Mouse (Mus musculus) neural tube, embryonic 11.5 days (tissue): ENCODE results near the gene Chrm4. TPM values are rescaled to one million over a fixed set of nuclear protein-coding genes. Genes with fewer than 3 reads are reported as not detected.

Source experiments
- ATAC-seq: fragments of 200-750 bp; cut with Nextera tagmentation; 2 replicates; pipeline ENCODE4 v1.8.0; 2017; ENCODE audit warnings: moderate number of reproducible peaks, mild to moderate bottlenecking, moderate TSS enrichment, moderate library complexity; ENCODE audit not compliant: insufficient read depth, low FRiP score, low TSS enrichment
- DNase-seq: peaks from one replicate; pipeline ENCODE4 v3.0.0-alpha.2; 2015; ENCODE audit warnings: low spot score
- H3K27ac ChIP-seq: fragments of 300-500 bp; sonication (generic); 2 replicates; pipeline ENCODE4 v1.5.1; 2014; ENCODE audit warnings: low read depth, mild to moderate bottlenecking, low read length
- H3K27me3 ChIP-seq: fragments of 300-500 bp; sonication (generic); 2 replicates; pipeline ENCODE4 v1.6.1; 2014; ENCODE audit warnings: mild to moderate bottlenecking, low read length, mixed read lengths; ENCODE audit not compliant: control insufficient read depth, insufficient read depth
- H3K36me3 ChIP-seq: fragments of 300-500 bp; sonication (generic); 2 replicates; pipeline ENCODE4 v1.6.1; 2014; ENCODE audit warnings: mild to moderate bottlenecking, low read length, moderate library complexity, mixed read lengths; ENCODE audit not compliant: control insufficient read depth, insufficient read depth
- H3K4me1 ChIP-seq: fragments of 300-500 bp; sonication (generic); 2 replicates; pipeline ENCODE4 v1.6.1; 2014; ENCODE audit warnings: low read length, mixed read lengths; ENCODE audit not compliant: control insufficient read depth, insufficient read depth
- H3K4me2 ChIP-seq: fragments of 300-500 bp; sonication (generic); 2 replicates; pipeline ENCODE4 v1.6.1; 2014; ENCODE audit warnings: low read depth, mild to moderate bottlenecking, moderate library complexity
- H3K4me3 ChIP-seq: fragments of 300-500 bp; sonication (generic); 2 replicates; pipeline ENCODE4 v1.5.1; 2014; ENCODE audit warnings: low read depth, low read length
- H3K9ac ChIP-seq: fragments of 300-500 bp; sonication (generic); 2 replicates; pipeline ENCODE4 v1.6.1; 2014; ENCODE audit warnings: mild to moderate bottlenecking, low read length
- H3K9me3 ChIP-seq: fragments of 300-500 bp; sonication (generic); 2 replicates; pipeline ENCODE4 v1.6.1; 2016; ENCODE audit warnings: low read length; ENCODE audit not compliant: control insufficient read depth
- WGBS: fragments of 180-500 bp; shearing (Covaris S2); extraction: QIAGEN DNeasy Blood & Tissue Kit; methylation state at CpG from one replicate; pipeline ENCODE4 v1.1.7; 2014; 5-methylcytosine and 5-hydroxymethylcytosine counted together
- polyA plus RNA-seq: library from polyadenylated mRNA; unstranded; fragments of >200 nt; fragmentation: Nextera tagmentation; extraction: Ambion mirVana; gene quantifications from 2 replicates; pipeline ENCODE4 v1.2.1, GENCODE M21; 2014

Chrm4 gene
- polyA plus RNA-seq, 1 experiment from 2014 or later: 0.53 TPM

DNA sequence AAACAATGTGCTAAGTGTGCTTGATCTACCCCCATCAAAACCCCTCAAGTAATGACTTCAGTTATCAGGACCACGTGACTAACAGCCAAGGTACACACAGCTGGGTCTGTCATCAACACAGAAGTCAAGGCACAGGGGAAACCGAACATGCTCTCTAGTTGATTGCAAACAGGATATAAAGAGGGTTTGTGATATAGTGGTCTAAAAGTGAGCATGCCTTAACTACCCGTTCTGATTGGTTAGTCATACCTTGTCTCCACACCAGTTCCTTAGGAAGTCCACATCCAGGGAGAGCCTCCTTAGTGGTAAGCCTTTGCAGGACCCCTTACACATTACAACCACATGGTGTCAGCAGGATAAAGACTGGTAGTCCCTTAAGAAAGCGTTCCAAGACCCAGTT, 6.9 kb upstream of the Chrm4 start:
- 77% methylated on average over 4 of the region's 4 CpGs for WGBS
- Histone ChIP-seq H3K4me3 (no peak overlapping the region), H3K9ac (no peak overlapping the region), H3K4me1 (peaks cover 7% of the 10 kb centered on the region; the same call in 1 of the 2 replicates), H3K27me3 (peaks cover 32% of the 10 kb centered on the region), H3K27ac (no peak overlapping the region), H3K36me3 (peaks cover 7% of the 10 kb centered on the region), H3K4me2 (no peak overlapping the region), H3K9me3 (no peaks in the 10 kb centered on the region)
- ATAC-seq (no peak), DNase-seq (no peak)

- H3K4me3 ChIP-seq: peak overlapping the region; percentile 39
- no peak overlapping the region for H3K27ac ChIP-seq
- peaks cover 7% of the 10 kb centered on the region for H3K36me3 ChIP-seq
- ATAC-seq: no peak; the same call in 1 of the 2 replicates
- H3K9me3 ChIP-seq: no peaks in the 10 kb centered on the region
- peak overlapping the region; percentile 64 for H3K4me2 ChIP-seq
- H3K4me1 ChIP-seq: peaks cover 7% of the 10 kb centered on the region; the same call in 1 of the 2 replicates
- DNase-seq: peak; percentile 59
- H3K27me3 ChIP-seq: peaks cover 35% of the 10 kb centered on the region
- H3K9ac ChIP-seq: no peak overlapping the region
- 5% methylated on average over 31 of the region's 31 CpGs for whole genome bisulfite sequencing
Measured at GRCm38 (mm10) chr2:91921181-91921789, 5.8 kb upstream of the Chrm4 start.

- Histone ChIP-seq H3K4me1 (peaks cover 7% of the 10 kb centered on the region; the same call in 1 of the 2 replicates), H3K27ac (no peak overlapping the region), H3K4me3 (peak overlapping the region; percentile 39), H3K4me2 (peak overlapping the region; percentile 64), H3K9me3 (no peaks in the 10 kb centered on the region), H3K27me3 (peaks cover 35% of the 10 kb centered on the region), H3K9ac (0 out of 2 replicates have a peak overlapping the region, but pooled peaks have one; percentile 38), H3K36me3 (peaks cover 7% of the 10 kb centered on the region)
- DNase-seq (peak; percentile 85), ATAC-seq (peak; percentile 76)
- WGBS: 1% methylated on average over 63 of the region's 64 CpGs
Measured at GRCm38 (mm10) chr2:91921790-91922570, 5.1 kb upstream of the Chrm4 start.

- ATAC-seq (no peak), DNase-seq (peak; percentile 29)
- H3K27me3 ChIP-seq: peaks cover 35% of the 10 kb centered on the region
- peaks cover 1% of the 10 kb centered on the region for H3K36me3 ChIP-seq
- H3K4me2 ChIP-seq: peak overlapping the region; percentile 64
- peaks cover 7% of the 10 kb centered on the region; the same call in 1 of the 2 replicates for H3K4me1 ChIP-seq
- WGBS: 3% methylated on average over 31 of the region's 37 CpGs
- no peak overlapping the region for H3K27ac ChIP-seq
- no peak overlapping the region for H3K9ac ChIP-seq
- H3K9me3 ChIP-seq: no peaks in the 10 kb centered on the region
- peak overlapping the region; percentile 39 for H3K4me3 ChIP-seq
Measured at GRCm38 (mm10) chr2:91922586-91923414, 4.2 kb upstream of the Chrm4 start.

GRCm38 (mm10) chr2:91923415-91924337, 3.4 kb upstream of the Chrm4 start:
- Histone ChIP-seq H3K4me1 (peaks cover 10% of the 10 kb centered on the region; the same call in 1 of the 2 replicates), H3K36me3 (no peaks in the 10 kb centered on the region; the same call in 1 of the 2 replicates), H3K9ac (no peak overlapping the region), H3K9me3 (no peaks in the 10 kb centered on the region), H3K4me2 (peak overlapping the region; percentile 34), H3K4me3 (peak overlapping the region; percentile 18; the same call in 1 of the 2 replicates), H3K27me3 (peaks cover 35% of the 10 kb centered on the region), H3K27ac (no peak overlapping the region)
- 0 out of 2 replicates have a peak, but pooled peaks have one; percentile 21 for ATAC-seq
- 6% methylated on average over 54 of the region's 54 CpGs for whole genome bisulfite sequencing
- DNase-seq: peak; percentile 81

DNA sequence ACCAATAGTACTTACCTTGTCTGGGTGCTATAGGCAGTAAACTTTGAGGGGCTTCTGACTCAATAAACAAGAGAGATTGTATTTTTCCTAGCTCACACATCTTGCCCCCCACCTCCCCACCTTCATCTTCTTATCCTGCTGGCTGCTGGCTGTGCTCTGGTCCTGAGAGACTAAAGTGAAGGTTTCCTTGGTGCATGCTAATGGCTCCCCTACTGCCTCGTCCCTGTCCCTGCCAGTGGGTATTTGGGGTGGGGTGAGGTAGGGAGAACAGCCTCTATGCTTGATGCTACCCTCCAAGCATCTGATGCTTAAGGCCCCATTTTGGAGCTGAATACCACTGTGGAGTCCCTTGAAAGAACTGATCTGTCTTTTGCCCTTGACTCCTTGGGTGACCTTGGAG, 2.3 kb upstream of the Chrm4 start:
- 55% methylated on average over 1 of the region's 1 CpGs for WGBS
- no peak overlapping the region for H3K4me3 ChIP-seq
- H3K4me1 ChIP-seq: peaks cover 16% of the 10 kb centered on the region
- no peak for ATAC-seq
- no peak overlapping the region for H3K9ac ChIP-seq
- H3K9me3 ChIP-seq: no peaks in the 10 kb centered on the region
- DNase-seq: no peak
- no peak overlapping the region for H3K4me2 ChIP-seq
- H3K27me3 ChIP-seq: peaks cover 35% of the 10 kb centered on the region
- H3K27ac ChIP-seq: no peak overlapping the region
- H3K36me3 ChIP-seq: no peaks in the 10 kb centered on the region; the same call in 1 of the 2 replicates

DNA sequence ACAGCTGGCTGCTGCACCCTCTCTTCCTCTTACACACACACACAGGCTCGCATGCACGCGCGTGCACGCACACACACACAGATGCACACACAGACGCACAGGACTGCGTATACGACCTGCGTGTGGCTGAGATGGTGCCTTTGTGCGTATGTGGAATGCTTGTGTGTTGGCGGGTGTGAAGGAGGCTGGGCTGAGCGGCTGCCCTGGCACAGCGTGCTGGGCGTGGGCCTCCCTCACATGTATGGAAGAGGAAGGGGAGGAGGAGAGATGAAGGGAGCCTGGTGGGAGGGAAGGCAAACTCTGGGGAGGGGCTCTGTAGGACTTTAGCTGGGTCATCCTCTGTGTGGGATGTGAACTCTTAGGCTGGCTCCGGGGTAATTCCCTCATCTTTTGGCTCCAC, 1.6 kb upstream of the Chrm4 start:
- peaks cover 17% of the 10 kb centered on the region for H3K4me1 ChIP-seq
- H3K4me2 ChIP-seq: no peak overlapping the region
- no peaks in the 10 kb centered on the region; the same call in 1 of the 2 replicates for H3K36me3 ChIP-seq
- no peak for ATAC-seq
- H3K27ac ChIP-seq: no peak overlapping the region
- peaks cover 33% of the 10 kb centered on the region for H3K27me3 ChIP-seq
- WGBS: 85% methylated on average over 14 of the region's 15 CpGs
- no peaks in the 10 kb centered on the region for H3K9me3 ChIP-seq
- DNase-seq: no peak
- no peak overlapping the region for H3K4me3 ChIP-seq
- no peak overlapping the region for H3K9ac ChIP-seq
